8 mouse cellular contexts compared by ENCODE assay signal in the genomic region with DNA sequence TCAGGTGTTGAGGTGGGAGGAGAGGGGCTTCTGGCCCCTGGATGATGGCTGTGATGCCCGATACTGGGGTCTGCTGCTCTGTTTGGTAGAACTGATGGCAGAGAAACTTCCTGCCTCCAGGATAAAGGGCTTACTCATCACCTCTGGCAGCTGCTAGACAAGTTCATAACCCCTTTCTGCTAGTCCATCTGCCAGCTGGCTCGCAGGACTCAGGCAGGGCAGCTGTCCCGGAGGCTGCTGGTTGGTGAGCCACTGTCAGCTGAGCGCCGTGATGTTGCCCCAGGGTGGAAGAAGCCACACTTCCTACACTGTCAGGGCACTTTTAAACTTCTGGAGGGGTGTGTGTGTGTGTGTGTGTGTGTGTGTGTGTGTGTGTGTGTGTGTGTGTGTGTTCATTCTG. TPM values are rescaled to one million over a fixed set of nuclear protein-coding genes. Genes with fewer than 3 reads are reported as not detected.
DNase-seq lines count a peak whose midpoint lies in the region; ATAC-seq and TF ChIP-seq lines count a peak whose summit lies in the region.
"Not testable (repeated sequence)": the region's sequence is repeated elsewhere in the genome, so short reads cannot be mapped to it uniquely, and the experiment has no call there.

No protein-coding gene starts in this region.

- H3K9ac ChIP-seq in lung, postnatal 0 days (replicated peaks; ENCODE audit: low read depth); neural tube, embryonic 13.5 days: not testable (repeated sequence)

- H3K27me3 ChIP-seq in kidney, adult 2 months (replicated peaks; ENCODE audit: control insufficient read depth, insufficient read depth, low read length); lung, postnatal 0 days (replicated peaks; ENCODE audit: insufficient read depth, low read length); neural tube, embryonic 13.5 days: not testable (repeated sequence)

- not testable (repeated sequence) for H3K4me2 ChIP-seq in lung, postnatal 0 days (replicated peaks; ENCODE audit: low read depth, low read length); neural tube, embryonic 13.5 days

- not testable (repeated sequence) for TF ChIP-seq CTCF in gastrocnemius, adult 2 months (IDR thresholded peaks at IDR 0.05); kidney, adult 2 months (conservative IDR thresholded peaks at IDR 0.05; ENCODE audit: insufficient read depth, insufficient read length, low read depth, low read length); lung, postnatal 0 days (IDR thresholded peaks at IDR 0.05)

- H3K36me3 ChIP-seq in kidney, adult 2 months (ENCODE audit: control insufficient read depth, insufficient read depth, low read length), result not testable (repeated sequence)
- H3K36me3 ChIP-seq in lung, postnatal 0 days (ENCODE audit: insufficient read depth, low read length), result 0 out of 2 replicates have a peak, but pooled peaks cover 15% of the 10 kb centered on the region
- peaks cover 53% of the 10 kb centered on the region for H3K36me3 ChIP-seq in neural tube, embryonic 13.5 days

- peak; percentile 73 for DNase-seq in NIH3T3 (ENCODE audit: low read depth)
- peak; percentile 25 for DNase-seq in cerebellum, adult 11-12 months
- peak; percentile 96 for DNase-seq in gastrocnemius, adult 2 months
- peak; percentile 80 to 86 for DNase-seq in heart, adult 9 months (ENCODE audit: low spot score in 2 of 2)
- DNase-seq in kidney, adult 2 months, result peak; percentile 46
- not testable (repeated sequence) for DNase-seq in lung, postnatal 0 days (ENCODE audit: low spot score)
- DNase-seq in thymus, postnatal 25 days, result peak; percentile 35

- H3K4me1 ChIP-seq in kidney, adult 2 months (ENCODE audit: control insufficient read depth, insufficient read depth, low read length); lung, postnatal 0 days (ENCODE audit: insufficient read depth, low read depth, low read length); neural tube, embryonic 13.5 days (replicated peaks): not testable (repeated sequence)

- TF ChIP-seq POLR2A in kidney, adult 2 months (IDR thresholded peaks at IDR 0.05; ENCODE audit: low read depth, low read length), result not testable (repeated sequence)

- H3K27ac ChIP-seq in gastrocnemius, adult 2 months, result peak overlapping the region; percentile 82
- not testable (repeated sequence) for H3K27ac ChIP-seq in kidney, adult 2 months (ENCODE audit: insufficient read depth, low read depth, low read length); lung, postnatal 0 days (ENCODE audit: low read length); neural tube, embryonic 13.5 days (replicated peaks)

- peak; percentile 83 for ATAC-seq in lung, postnatal 0 days
- peak; percentile 36; the same call in 1 of the 2 replicates for ATAC-seq in neural tube, embryonic 13.5 days (ENCODE audit: low read depth)

- peak overlapping the region; percentile 21; the same call in 1 of the 2 replicates for H3K4me3 ChIP-seq in gastrocnemius, adult 2 months
- not testable (repeated sequence) for H3K4me3 ChIP-seq in kidney, adult 2 months (ENCODE audit: insufficient read depth, low read depth, low read length); lung, postnatal 0 days (ENCODE audit: low read depth, low read length); neural tube, embryonic 13.5 days

- H3K9me3 ChIP-seq in lung, postnatal 0 days (ENCODE audit: low read length); neural tube, embryonic 13.5 days: not testable (repeated sequence)

- TF ChIP-seq EP300 in lung, postnatal 0 days (IDR thresholded peaks at IDR 0.05), result not testable (repeated sequence)

- intact Hi-C loops in gastrocnemius, adult 2 months (cut with DNase I), result not testable (repeated sequence)

- WGBS in kidney, adult 2 months, result 51% methylated on average over 5 of the region's 5 CpGs
- 55% methylated on average over 2 of the region's 5 CpGs for WGBS in lung, postnatal 0 days
- 65% methylated on average over 5 of the region's 5 CpGs for WGBS in neural tube, embryonic 13.5 days

RNA-seq across cellular contexts. Expression of gene St3gal5, which starts 56.6 kb away (rescaled TPM):
- 100 to 1,000 TPM in 1 of 2 experiments, 10 to 100 TPM in 1; 98.0 to 105 TPM for total RNA-seq in gastrocnemius, adult 2 months (2021)
- 7.7 and 10.4 TPM in 2 replicates for polyA plus RNA-seq in kidney, adult 2 months (2012; rRNA removed)
- polyA plus RNA-seq in lung, postnatal 0 days (2015; fragmentation: Nextera tagmentation; extraction: Ambion mirVana), result 38.9 and 42.4 TPM in 2 replicates
- 54.6 and 59.2 TPM in 2 replicates for polyA plus RNA-seq in neural tube, embryonic 13.5 days (2015; fragmentation: Nextera tagmentation; extraction: Ambion mirVana)
